Mouse (Mus musculus): Measurements from ENCODE around the gene Cyp2t4. TPM values are rescaled to one million over a fixed set of nuclear protein-coding genes. Genes with fewer than 3 reads are reported as not detected.

Cyp2t4 gene
- polyA plus RNA-seq, 1 experiment from 2014 or later: 0.27 TPM

DNA sequence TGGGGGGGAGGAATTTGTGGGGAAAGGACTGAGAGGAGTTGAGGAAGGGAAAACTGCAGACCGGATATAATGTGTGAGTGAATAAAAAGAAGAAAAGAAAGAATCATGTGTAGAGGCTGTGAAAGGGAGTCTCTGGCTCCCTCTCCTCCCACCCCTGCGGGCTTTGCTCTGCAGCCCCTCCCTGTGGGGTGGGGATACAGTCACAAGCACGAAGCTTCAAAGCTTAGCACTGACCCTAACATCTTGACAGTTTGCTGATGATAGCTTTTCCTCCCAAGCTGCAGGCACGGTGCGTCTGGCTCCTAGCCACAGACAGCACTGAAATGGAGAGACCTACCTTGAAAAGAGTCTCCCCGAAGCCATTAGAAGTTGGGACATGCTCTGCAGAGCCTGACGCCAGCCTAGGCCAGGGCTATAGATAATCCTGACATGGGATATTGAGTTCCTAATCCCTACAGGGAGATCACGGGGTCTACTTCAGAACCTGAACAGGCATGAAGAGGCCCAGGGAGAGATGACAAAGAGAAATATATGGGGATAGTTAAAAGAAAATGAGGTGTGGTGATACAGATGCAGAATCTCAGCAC lies 17.0 kb upstream of the Cyp2t4 start:
- ATAC-seq (replicated peaks; ENCODE audit: low FRiP score) (no peak), DNase-seq (ENCODE audit: low spot score) (no peak)
- H3K36me3 ChIP-seq (ENCODE audit: control insufficient read depth, insufficient read depth, low read length): no peaks in the 10 kb centered on the region
- no peak overlapping the region for H3K4me3 ChIP-seq (ENCODE audit: low read depth, low read length)
- H3K27ac ChIP-seq (ENCODE audit: low read depth, low read length): no peak overlapping the region
- no peak overlapping the region for H3K4me2 ChIP-seq (ENCODE audit: low read depth, low read length, severe bottlenecking)
- no peaks in the 10 kb centered on the region; the same call in 1 of the 2 replicates for H3K9me3 ChIP-seq (ENCODE audit: control insufficient read depth, low read length)
- WGBS: 72% methylated on average over 8 of the region's 8 CpGs
- H3K27me3 ChIP-seq (ENCODE audit: control insufficient read depth, insufficient read depth, low read length): no peaks in the 10 kb centered on the region
- H3K4me1 ChIP-seq (replicated peaks; ENCODE audit: control insufficient read depth, insufficient read depth, low read length): no peaks in the 10 kb centered on the region
- no peak overlapping the region for H3K9ac ChIP-seq (ENCODE audit: low read length)

- 85% methylated on average over 13 of the region's 13 CpGs for WGBS
- no peak for DNase-seq (ENCODE audit: low spot score)
- Histone ChIP-seq H3K9me3 (ENCODE audit: control insufficient read depth, low read length) (no peaks in the 10 kb centered on the region), H3K4me2 (ENCODE audit: low read depth, low read length, severe bottlenecking) (no peak overlapping the region), H3K36me3 (ENCODE audit: control insufficient read depth, insufficient read depth, low read length) (peaks cover 6% of the 10 kb centered on the region; the same call in 1 of the 2 replicates), H3K4me1 (replicated peaks; ENCODE audit: control insufficient read depth, insufficient read depth, low read length) (peaks cover 2% of the 10 kb centered on the region; the same call in 1 of the 2 replicates), H3K4me3 (ENCODE audit: low read depth, low read length) (no peak overlapping the region), H3K9ac (ENCODE audit: low read length) (no peak overlapping the region), H3K27ac (ENCODE audit: low read depth, low read length) (no peak overlapping the region), H3K27me3 (ENCODE audit: control insufficient read depth, insufficient read depth, low read length) (no peaks in the 10 kb centered on the region)
- ATAC-seq (replicated peaks; ENCODE audit: low FRiP score): no peak
These were observed 2.5 kb downstream of the Cyp2t4 start for GRCm38 (mm10) chr7:27156005-27156404.

DNA sequence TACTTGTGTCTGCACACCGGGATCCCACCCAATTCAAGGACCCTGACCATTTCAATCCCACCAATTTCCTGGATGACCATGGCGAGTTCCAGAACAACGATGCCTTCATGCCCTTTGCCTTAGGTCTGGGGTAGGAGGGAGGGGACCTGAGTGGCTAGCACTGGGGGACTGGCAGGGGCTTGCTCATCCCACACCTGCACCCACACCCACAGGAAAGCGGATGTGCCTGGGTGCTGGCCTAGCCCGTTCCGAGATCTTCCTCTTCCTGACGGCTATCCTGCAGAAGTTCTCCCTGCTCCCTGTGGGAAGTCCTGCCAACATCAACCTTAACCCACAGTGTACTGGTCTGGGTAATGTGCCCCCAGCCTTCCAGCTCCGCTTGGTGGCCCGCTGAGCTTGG lies 4.7 kb downstream of the Cyp2t4 start:
- no peak overlapping the region for H3K9ac ChIP-seq (ENCODE audit: low read length)
- no peaks in the 10 kb centered on the region for H3K27me3 ChIP-seq (ENCODE audit: control insufficient read depth, insufficient read depth, low read length)
- 98% methylated on average over 9 of the region's 9 CpGs for WGBS
- H3K4me3 ChIP-seq (ENCODE audit: low read depth, low read length): no peak overlapping the region
- H3K27ac ChIP-seq (ENCODE audit: low read depth, low read length): no peak overlapping the region
- peaks cover 6% of the 10 kb centered on the region; the same call in 1 of the 2 replicates for H3K4me1 ChIP-seq (replicated peaks; ENCODE audit: control insufficient read depth, insufficient read depth, low read length)
- no peak overlapping the region for H3K4me2 ChIP-seq (ENCODE audit: low read depth, low read length, severe bottlenecking)
- DNase-seq (ENCODE audit: low spot score) (no peak), ATAC-seq (replicated peaks; ENCODE audit: low FRiP score) (no peak)
- H3K36me3 ChIP-seq (ENCODE audit: control insufficient read depth, insufficient read depth, low read length): peaks cover 6% of the 10 kb centered on the region; the same call in 1 of the 2 replicates
- H3K9me3 ChIP-seq (ENCODE audit: control insufficient read depth, low read length): no peaks in the 10 kb centered on the region

- no peak overlapping the region for H3K27ac ChIP-seq (ENCODE audit: low read depth, low read length)
- no peak overlapping the region for H3K4me2 ChIP-seq (ENCODE audit: low read depth, low read length, severe bottlenecking)
- H3K27me3 ChIP-seq (ENCODE audit: control insufficient read depth, insufficient read depth, low read length): no peaks in the 10 kb centered on the region
- peaks cover 6% of the 10 kb centered on the region; the same call in 1 of the 2 replicates for H3K36me3 ChIP-seq (ENCODE audit: control insufficient read depth, insufficient read depth, low read length)
- peaks cover 14% of the 10 kb centered on the region; the same call in 1 of the 2 replicates for H3K4me1 ChIP-seq (replicated peaks; ENCODE audit: control insufficient read depth, insufficient read depth, low read length)
- H3K9ac ChIP-seq (ENCODE audit: low read length): no peak overlapping the region
- WGBS: 95% methylated on average over 6 of the region's 6 CpGs
- DNase-seq (ENCODE audit: low spot score) (no peak), ATAC-seq (replicated peaks; ENCODE audit: low FRiP score) (no peak)
- no peak overlapping the region for H3K4me3 ChIP-seq (ENCODE audit: low read depth, low read length)
- H3K9me3 ChIP-seq (ENCODE audit: control insufficient read depth, low read length): no peaks in the 10 kb centered on the region
These were observed 5.7 kb downstream of the Cyp2t4 start for GRCm38 (mm10) chr7:27159256-27159655.

DNA sequence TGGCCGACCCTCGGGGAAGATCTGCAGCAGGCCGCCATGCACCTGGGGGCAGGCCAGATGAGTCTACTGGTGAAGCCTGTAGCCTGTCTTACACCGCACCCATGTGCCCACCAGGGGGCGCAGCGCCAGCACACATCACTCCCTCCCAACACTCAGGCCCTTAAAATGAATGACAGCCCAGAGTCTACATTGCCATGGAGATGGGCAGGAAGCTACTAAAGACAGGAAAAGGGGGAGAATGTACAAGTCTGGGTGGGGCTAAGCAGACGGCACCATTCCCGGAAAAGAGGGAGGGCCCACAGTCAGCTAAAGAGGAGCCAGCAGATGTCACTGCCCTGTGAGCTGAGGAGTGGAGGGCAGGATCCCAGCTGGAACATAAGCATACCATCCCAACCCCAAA lies 6.4 kb downstream of the Cyp2t4 start:
- Histone ChIP-seq H3K4me1 (replicated peaks; ENCODE audit: control insufficient read depth, insufficient read depth, low read length) (peaks cover 21% of the 10 kb centered on the region), H3K4me2 (ENCODE audit: low read depth, low read length, severe bottlenecking) (no peak overlapping the region), H3K36me3 (ENCODE audit: control insufficient read depth, insufficient read depth, low read length) (peaks cover 6% of the 10 kb centered on the region; the same call in 1 of the 2 replicates), H3K9me3 (ENCODE audit: control insufficient read depth, low read length) (no peaks in the 10 kb centered on the region), H3K27ac (ENCODE audit: low read depth, low read length) (no peak overlapping the region), H3K4me3 (ENCODE audit: low read depth, low read length) (no peak overlapping the region), H3K9ac (ENCODE audit: low read length) (no peak overlapping the region), H3K27me3 (ENCODE audit: control insufficient read depth, insufficient read depth, low read length) (no peaks in the 10 kb centered on the region)
- ATAC-seq (replicated peaks; ENCODE audit: low FRiP score): peak; percentile 90
- peak; percentile 89 for DNase-seq (ENCODE audit: low spot score)
- WGBS: 23% methylated on average over 8 of the region's 8 CpGs

- Histone ChIP-seq H3K27ac (ENCODE audit: low read depth, low read length) (no peak overlapping the region), H3K36me3 (ENCODE audit: control insufficient read depth, insufficient read depth, low read length) (peaks cover 6% of the 10 kb centered on the region; the same call in 1 of the 2 replicates), H3K9ac (ENCODE audit: low read length) (no peak overlapping the region), H3K4me1 (replicated peaks; ENCODE audit: control insufficient read depth, insufficient read depth, low read length) (peaks cover 25% of the 10 kb centered on the region), H3K27me3 (ENCODE audit: control insufficient read depth, insufficient read depth, low read length) (no peaks in the 10 kb centered on the region), H3K4me2 (ENCODE audit: low read depth, low read length, severe bottlenecking) (no peak overlapping the region), H3K4me3 (ENCODE audit: low read depth, low read length) (no peak overlapping the region), H3K9me3 (ENCODE audit: control insufficient read depth, low read length) (no peaks in the 10 kb centered on the region)
- 89% methylated on average over 3 of the region's 3 CpGs for WGBS
- DNase-seq (ENCODE audit: low spot score): no peak
- ATAC-seq (replicated peaks; ENCODE audit: low FRiP score): no peak
These were observed 7.4 kb downstream of the Cyp2t4 start for GRCm38 (mm10) chr7:27160921-27161320.

- Histone ChIP-seq H3K4me3 (ENCODE audit: low read depth, low read length) (no peak overlapping the region), H3K4me2 (ENCODE audit: low read depth, low read length, severe bottlenecking) (no peak overlapping the region), H3K27ac (ENCODE audit: low read depth, low read length) (no peak overlapping the region), H3K9me3 (ENCODE audit: control insufficient read depth, low read length) (no peaks in the 10 kb centered on the region), H3K9ac (ENCODE audit: low read length) (no peak overlapping the region), H3K36me3 (ENCODE audit: control insufficient read depth, insufficient read depth, low read length) (peaks cover 6% of the 10 kb centered on the region; the same call in 1 of the 2 replicates), H3K27me3 (ENCODE audit: control insufficient read depth, insufficient read depth, low read length) (no peaks in the 10 kb centered on the region), H3K4me1 (replicated peaks; ENCODE audit: control insufficient read depth, insufficient read depth, low read length) (peaks cover 25% of the 10 kb centered on the region)
- ATAC-seq (replicated peaks; ENCODE audit: low FRiP score) (no peak), DNase-seq (ENCODE audit: low spot score) (no peak)
- WGBS: 90% methylated on average over 4 of the region's 4 CpGs
These were observed 8.2 kb downstream of the Cyp2t4 start for GRCm38 (mm10) chr7:27161744-27162143.

DNA sequence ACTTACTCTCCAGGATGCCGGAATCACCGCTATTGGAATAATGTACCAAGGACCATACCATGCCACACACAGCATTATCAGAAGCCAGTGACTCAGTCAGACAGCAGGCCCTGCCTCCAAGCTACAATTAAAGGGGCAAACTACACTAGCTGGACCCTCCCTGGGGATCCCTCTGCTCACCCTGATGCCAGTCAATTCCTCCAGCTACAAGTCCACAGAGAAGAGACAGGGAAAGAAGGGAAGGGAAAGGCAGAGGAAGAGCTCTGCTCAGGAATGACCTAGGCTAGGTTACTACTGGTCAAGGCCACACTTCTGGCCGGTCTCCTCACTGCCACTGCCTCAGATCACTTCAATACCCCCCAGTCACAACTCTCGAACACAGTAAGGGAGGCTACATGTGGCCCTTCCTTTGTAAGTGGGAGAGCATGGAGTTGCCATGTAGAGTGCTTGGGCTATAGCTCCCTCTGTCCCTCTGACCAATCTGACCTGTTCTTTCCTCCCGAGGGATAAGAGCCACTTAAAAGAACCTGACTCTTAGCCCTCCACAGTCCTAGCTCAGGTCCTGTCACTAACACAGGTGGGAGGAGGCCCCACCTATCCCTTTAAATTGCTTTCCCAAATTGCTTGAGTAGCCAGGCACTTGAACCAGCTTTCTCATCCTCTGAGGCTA lies 9.4 kb downstream of the Cyp2t4 start:
- Histone ChIP-seq H3K9me3 (ENCODE audit: control insufficient read depth, low read length) (no peaks in the 10 kb centered on the region), H3K27me3 (ENCODE audit: control insufficient read depth, insufficient read depth, low read length) (no peaks in the 10 kb centered on the region), H3K36me3 (ENCODE audit: control insufficient read depth, insufficient read depth, low read length) (peaks cover 6% of the 10 kb centered on the region; the same call in 1 of the 2 replicates), H3K4me3 (ENCODE audit: low read depth, low read length) (no peak overlapping the region), H3K4me2 (ENCODE audit: low read depth, low read length, severe bottlenecking) (no peak overlapping the region), H3K9ac (ENCODE audit: low read length) (no peak overlapping the region), H3K4me1 (replicated peaks; ENCODE audit: control insufficient read depth, insufficient read depth, low read length) (peaks cover 26% of the 10 kb centered on the region), H3K27ac (ENCODE audit: low read depth, low read length) (no peak overlapping the region)
- ATAC-seq (replicated peaks; ENCODE audit: low FRiP score) (no peak), DNase-seq (ENCODE audit: low spot score) (no peak)
- WGBS: 86% methylated on average over 5 of the region's 5 CpGs
